Mouse (Mus musculus) hematopoietic stem cell, adult 5-6 weeks (primary cell): Measurements from ENCODE around the gene Kdm1b. TPM values are rescaled to one million over a fixed set of nuclear protein-coding genes. Genes with fewer than 3 reads are reported as not detected.
A peak's percentile ranks its signal among the peaks of the same experiment; 100 is the strongest.

Experiments
- ATAC-seq, 2 experiments: fragments of 125-278 bp in 1 of 2; replicated peaks in 1 of 2; 2 replicates each; pipeline ENCODE4 v1.8.0; 2016 to 2017; ENCODE audit warnings: inconsistent platforms in 2 of 2, mild to moderate bottlenecking in 2 of 2, moderate number of reproducible peaks in 2 of 2, low read depth in 1 of 2, moderate TSS enrichment in 1 of 2; ENCODE audit not compliant: low FRiP score in 2 of 2, poor library complexity in 2 of 2, severe bottlenecking in 2 of 2, insufficient read depth in 1 of 2, low TSS enrichment in 1 of 2
- total RNA-seq: library from RNA; stranded (forward); fragments of 172-1452, 232-1000 nt; gene quantifications from 2 replicates; pipeline ENCODE4 v1.2.3, GENCODE M21; 2017

The Kdm1b gene
- total RNA-seq, 1 experiment from 2014 or later, result 18.4 TPM

DNA sequence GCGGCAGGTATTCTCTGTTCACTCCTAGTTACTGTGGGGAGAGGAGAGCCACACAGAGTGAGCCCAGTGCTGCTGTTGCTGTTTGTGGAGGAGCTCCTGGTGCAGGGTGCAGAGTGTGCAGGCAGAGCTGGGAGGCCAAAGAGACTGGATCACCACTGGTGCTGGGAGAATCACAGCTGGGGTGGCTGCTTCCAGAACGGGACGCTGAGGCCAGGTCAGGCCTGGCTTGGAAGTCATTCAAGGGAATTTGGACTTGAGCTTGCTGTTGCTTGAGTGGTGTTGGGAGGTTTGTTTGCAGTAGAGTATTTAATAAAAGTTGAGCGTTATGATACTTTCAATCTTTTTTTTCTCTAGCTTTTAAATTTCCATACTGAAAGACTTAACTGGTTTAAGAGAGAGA lies 4.7 kb downstream of the Kdm1b start:
- ATAC-seq, result no peak

DNA sequence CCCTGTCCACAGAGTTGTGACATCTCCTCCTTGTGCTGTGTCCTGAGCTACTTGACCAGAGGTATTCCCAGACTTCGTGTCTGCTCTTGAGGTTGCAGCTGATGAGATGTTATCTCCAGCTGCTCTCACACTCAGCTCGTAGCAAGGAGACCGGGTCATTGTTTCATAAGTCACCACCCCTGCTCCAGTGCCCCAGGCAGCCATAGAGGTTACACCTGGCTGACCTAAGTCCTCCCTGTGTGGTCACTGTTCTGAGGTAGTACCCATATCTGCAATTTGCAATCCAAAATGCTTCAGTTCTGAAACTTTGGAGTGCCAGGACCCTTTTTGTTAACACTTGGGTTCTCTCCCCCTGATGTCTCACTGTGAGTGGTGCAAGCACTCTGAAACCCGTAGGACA lies 6.7 kb downstream of the Kdm1b start:
- no peak for ATAC-seq

DNA sequence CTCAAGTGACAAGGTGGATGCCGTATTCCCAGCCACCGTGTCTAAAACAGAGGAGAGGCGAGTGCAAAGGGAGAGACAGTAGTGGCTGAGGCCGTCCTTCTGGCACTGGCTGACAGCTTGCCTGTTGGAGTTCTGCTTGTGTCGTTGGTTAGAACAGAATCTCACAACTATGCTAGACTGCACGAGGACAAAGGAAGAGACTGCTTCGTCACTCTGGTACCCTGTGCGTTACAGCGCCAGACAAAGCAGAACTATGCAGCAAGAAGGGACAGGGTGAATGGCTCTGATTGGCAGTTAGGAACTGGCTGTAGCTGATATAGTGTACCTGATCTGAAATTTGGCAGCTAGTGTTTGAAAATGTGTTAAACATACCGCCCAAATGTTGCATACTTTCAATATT lies 10.7 kb downstream of the Kdm1b start:
- ATAC-seq, result no peak

DNA sequence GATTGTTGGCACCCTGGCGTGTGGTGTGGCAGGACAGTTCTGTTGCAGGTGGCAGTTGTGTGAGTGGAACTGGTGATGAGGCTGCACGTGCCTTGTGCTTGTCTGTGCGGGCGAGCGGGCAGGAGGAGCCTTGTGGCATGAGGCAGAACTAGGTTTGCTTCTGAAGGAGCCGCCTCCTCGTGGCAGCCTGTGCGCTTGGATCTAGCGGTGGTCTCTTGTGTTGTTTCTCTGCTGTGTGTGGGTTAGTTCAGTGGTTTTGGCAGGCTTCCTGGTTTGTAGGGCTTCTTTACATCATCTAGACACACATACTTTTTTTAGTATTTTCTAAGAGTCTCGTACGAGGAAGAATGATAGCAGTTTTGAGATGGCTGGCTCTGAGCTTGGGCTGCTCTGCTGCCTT lies 12.8 kb downstream of the Kdm1b start:
- peak; percentile 80 to 87 for ATAC-seq

DNA sequence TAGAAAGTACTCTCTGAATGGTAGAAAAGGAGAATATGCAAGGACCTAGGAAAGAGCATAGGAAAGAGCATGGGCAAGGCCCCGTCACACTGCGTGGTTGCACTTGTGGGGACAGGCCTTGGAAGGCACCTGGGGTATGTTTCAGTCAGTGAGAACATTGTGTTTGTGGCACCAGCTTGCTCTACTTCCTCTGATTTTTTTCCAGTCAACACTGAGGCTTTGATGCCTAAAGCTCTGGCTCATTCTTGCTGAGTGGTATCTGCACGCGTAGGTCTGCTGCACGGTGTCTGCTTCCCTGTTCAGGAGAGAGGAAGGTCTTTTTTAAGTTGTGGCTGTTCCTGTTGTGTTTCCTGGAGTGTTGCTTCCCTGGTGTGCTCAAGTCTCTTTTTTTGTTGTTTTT lies 13.5 kb downstream of the Kdm1b start:
- ATAC-seq, result peak; percentile 13 to 30; a peak in 1 of 4 replicates

DNA sequence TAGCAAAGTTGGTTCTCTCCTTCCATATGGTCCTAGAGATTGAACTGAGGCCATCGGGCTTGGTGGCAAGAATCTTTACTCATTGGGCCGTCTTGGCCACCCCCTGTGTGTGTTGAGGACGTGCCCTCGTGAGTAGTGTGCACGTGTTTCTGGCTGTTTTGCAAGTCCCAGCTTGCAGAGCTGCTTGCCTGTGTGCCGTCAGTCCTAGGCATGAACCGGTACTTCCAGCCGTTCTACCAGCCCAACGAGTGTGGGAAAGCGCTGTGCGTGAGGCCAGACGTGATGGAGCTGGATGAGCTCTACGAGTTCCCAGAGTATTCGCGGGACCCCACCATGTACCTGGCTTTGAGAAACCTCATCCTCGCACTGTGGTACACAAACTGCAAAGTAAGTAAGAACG lies 19.5 kb downstream of the Kdm1b start:
- ATAC-seq, result no peak

DNA sequence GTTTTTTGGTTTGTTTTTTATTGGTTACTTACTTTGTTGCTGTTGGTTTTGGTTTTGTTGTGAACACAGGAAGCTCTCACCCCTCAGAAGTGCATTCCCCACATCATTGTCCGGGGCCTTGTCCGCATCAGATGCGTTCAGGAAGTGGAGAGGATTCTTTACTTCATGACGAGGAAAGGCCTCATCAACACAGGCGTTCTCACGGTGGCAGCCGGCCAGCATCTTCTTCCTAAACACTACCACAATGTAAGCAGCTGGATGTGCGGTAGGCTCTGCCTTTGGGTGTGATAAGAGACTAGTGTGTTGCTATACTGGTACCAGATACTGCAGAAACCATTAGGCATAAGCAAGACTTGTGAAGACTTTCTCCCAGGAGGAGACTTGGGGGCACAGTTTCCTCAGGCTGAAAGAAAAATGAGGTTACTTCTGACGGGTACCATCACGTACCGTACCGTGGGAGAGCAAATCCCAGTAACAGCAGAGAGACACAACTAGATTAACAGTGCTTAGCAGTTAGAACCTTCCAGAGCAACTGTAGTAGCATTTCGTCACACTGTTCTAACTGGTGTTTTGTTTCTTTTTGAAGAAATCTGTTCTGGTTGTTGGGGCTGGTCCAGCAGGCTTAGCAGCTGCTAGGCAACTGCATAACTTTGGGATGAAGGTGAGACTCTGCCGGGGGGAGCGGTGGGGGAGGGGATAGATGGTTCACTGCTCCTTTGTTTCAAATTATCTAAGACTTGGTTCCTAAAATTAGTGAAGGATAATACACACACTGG lies 20.9 kb downstream of the Kdm1b start:
- no peak for ATAC-seq

DNA sequence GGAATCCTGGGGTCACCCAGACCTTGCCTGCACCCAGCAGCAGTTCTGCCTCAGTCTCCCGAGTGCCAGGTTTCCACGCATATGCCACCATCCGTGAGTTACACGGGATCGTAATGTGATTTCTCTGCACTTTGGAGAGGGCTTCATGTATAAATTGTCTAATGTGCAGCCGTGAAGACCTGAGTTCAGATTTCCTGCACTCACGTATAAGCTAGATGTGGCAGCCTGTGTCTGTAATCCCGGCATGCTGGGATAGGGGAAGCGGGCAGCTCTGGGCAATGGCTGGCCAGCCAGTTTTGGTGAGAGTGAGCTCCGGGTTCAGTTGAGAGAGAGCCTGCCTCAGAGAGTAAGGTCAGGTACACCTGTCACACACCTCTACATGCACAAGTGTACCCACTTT lies 23.2 kb downstream of the Kdm1b start:
- no peak for ATAC-seq

DNA sequence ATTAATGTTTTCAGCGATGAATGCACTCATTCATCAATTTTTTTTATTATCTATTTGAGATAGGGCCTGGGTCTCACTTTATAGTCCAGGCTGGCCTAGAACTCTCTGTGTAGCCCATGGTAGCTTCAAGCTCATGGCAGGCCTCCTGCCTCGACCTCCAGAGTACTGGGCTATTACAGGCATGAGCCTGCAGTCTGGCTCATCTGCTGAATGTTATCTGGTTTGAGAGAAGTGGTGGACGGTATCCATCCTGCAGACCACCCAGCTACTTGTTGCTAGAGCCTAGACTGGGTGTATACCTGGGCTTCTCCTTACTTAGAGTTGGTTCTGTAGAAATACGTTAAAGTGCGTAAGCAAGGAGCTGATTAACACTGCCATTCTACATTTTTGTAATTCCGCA lies 23.7 kb downstream of the Kdm1b start:
- no peak for ATAC-seq

DNA sequence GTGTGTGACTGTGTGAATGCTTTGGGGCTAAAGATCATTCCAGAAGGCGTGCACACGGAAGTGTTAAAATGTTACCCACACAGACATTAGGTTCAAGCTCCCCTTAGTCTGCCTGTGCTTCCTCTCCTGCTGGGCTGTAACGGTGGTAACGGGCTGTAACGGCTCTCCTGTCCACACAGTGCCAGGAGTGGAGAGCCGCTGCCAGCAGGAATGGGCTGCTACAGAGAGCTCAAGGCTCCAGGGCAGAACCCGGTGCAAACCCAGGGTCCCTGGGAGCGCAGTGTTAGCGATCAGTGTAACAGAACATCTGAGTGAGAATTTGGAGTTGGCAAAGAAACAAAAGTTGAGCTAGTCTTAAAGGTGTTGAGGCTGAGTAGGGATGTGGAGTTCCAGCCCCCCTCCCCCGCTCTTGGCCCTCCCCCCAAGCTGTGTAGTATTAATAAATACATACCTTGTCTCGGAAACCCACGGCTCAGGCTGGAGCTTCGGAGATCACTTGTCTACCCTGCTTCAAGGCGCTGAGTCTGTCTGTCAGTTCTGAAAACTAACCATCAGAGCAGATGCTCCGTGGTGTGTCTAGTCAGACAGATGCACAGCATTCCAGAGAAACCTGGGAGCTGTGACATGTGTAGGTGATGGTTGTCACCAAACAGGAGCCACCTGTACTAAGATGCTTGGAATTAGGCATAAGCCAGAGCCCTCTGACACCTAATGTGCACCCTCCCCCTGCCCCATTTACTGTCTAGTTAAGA lies 27.2 kb downstream of the Kdm1b start:
- no peak for ATAC-seq

DNA sequence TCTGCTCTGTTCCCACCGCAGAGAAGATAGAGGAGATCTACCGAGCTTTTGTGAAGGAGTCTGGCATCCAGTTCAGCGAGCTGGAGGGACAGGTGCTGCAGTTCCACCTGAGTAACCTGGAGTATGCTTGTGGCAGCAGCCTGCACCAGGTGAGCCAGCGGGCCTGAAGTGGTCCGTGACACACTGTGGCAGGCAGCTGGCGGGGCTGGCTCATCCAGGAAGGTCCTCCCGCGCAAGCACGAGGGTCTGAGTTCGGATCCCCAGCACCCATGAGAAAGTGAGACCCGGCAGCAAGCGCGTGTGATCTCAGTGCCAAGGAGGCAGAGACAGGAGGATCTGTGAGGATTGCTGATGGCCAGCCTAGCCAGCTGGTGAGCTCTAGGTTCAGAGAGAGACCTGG lies 28.6 kb downstream of the Kdm1b start:
- no peak for ATAC-seq

DNA sequence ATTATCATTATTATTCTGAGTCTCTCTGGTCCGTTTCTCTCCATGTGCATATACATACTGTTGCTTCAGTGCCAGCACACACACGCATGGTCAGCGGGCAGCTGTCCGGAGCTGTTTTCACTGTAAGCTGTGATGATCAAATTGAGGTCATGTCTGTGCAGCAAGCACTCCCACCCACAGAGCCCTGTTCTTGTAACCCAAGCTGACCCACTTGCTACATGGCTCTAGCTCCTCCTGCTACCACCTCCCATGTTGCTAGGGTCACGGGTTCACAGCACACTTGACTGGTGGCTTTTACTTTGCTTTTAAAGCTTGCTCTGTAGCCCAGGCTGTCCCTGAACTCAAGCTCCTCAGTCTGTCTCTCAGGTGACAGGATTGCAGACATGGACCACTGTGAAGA lies 29.2 kb downstream of the Kdm1b start:
- no peak for ATAC-seq

DNA sequence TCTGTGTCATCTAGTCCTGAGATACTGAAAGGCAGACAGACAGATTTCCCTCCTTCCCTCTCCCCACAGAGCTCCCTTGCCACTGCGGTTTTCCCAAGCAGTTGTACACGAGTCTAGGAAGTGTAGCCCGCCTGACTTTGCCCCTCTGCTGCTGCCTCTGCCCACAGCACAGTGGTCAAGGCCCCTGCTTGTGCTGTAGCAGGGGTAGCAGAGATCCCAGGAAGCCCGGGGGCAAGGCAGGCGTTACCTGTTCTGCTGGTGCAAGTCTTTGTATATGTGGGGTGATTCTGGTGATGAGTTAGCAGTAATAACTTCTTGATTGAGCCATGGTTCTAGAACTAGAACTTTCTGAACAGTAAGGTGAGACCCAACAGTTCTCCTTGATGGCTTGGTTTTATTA lies 32.9 kb downstream of the Kdm1b start:
- ATAC-seq, result no peak

DNA sequence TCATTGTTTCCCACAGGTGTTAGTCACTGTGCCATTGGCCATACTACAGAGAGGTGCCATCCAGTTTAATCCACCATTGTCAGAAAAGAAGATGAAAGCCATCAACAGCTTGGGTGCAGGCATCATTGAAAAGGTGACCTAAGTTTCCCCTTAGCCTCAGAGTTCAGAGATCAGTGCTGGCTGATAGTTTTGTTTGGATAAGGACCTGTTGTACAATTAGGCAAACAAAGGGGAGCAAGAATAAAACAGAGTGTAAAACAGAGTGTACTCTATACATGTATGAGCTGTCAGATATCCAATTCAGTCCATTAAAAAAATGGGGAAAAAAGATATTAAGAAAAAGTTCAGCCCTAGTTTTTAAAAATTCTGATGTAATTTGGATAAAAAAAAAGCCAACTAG lies 34.1 kb downstream of the Kdm1b start:
- no peak for ATAC-seq

DNA sequence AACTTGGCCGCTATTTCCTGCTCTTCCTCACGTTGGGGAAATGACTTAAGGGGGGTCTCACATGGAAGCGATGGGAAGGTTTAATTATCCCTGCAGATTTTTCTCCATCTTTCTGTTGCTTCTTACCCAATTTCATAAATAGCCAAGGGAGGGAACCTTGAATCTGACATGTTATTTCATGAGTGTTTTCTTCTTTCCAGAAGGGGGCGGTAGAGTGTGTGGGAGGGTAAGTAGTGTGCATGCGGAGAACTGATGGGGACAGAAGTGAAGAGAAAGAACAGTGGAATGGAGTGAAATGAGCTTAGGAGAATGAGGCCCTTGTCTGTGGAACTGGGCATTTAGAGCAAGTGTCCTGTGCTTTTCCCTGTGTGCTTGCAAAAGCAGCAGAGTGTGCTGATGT lies 35.5 kb downstream of the Kdm1b start:
- ATAC-seq, result no peak

DNA sequence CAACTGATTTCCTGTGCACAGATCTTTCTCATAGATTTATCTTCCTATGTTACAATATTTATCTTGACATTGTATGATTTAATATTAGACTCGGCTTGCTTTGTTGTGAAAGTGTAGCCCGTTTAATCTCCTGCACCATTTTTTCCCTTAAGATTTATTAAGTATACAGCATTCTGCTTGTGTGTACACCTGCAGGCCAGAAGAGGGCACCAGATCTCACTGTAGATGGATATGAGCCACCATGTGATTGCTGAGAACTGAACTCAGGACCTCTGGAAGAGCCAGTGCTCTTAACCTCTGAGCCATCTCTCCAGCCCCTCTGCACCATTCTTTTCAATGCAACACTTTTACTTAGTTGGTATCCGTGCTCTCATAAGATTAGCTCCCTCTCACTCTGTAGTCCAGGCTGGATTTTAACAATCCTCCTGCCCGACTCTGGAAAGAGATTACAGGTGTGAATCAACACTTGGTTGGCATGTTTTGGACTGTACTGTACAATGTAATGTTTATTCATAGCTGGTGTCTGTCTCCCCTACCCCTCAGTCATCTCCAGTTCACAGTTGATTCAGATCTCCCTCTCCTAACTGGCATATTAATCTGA lies 37.7 kb downstream of the Kdm1b start:
- ATAC-seq, result no peak

DNA sequence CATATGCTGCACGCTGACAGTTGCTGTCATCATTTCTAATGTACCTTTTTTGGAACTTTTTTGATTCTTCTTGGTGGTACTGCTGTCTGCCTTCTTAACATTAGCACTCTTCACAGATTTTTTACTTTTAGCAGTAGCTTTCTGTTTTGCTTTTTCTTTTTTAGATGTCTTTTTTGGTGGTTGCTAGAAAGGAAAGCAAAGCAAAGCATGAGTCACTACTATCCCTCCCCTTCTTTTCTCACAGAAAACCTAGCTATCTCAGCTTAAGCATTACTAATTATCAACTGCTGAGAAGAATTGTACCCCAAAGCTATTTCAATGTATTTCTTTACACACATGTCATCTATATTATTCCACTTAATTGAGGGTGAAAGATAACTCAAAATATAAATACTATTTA lies 45.1 kb downstream of the Kdm1b start:
- no peak for ATAC-seq

DNA sequence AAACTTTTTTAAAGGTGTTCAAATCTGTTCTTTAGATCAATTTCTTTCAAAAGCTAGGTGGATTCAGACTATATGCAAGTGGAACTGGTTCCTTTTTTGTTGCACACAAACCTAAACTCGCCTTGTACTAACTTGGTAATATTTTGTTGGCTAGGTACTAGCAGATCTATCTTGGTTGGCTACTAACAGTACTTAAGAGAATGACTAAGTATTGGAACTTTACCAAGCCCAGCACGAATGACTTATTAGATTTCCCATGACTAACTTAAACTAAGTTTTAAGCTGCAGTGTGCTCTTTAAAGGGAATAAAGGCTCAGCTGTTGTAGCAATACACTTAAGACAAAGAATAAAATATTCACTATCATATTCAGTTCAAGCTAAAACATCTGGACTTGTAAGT lies 46.0 kb downstream of the Kdm1b start:
- no peak for ATAC-seq
